Mouse (Mus musculus) spleen, adult 2 months (tissue): ENCODE measurements around the gene Rangrf. TPM values are rescaled to one million over a fixed set of nuclear protein-coding genes. Genes with fewer than 3 reads are reported as not detected.

Source experiments
- DNase-seq, 2 experiments: peaks; one replicate each; pipeline versions ENCODE4 v3.0.0 to v3.0.0-alpha.2; 2012 to 2021; ENCODE audit warnings: low spot score in 2 of 2, low read depth in 1 of 2
- H3K27ac ChIP-seq: fragments of 200-500 bp; 2 replicates; pipeline ENCODE4 v1.5.1; 2012; ENCODE audit warnings: low read length, inconsistent platforms; ENCODE audit not compliant: insufficient read depth
- H3K27me3 ChIP-seq: fragments of 200-500 bp; 2 replicates; pipeline ENCODE4 v1.6.1; 2012; ENCODE audit warnings: mild to moderate bottlenecking, moderate library complexity, low read length, inconsistent platforms; ENCODE audit not compliant: control insufficient read depth, insufficient read depth
- H3K36me3 ChIP-seq: fragments of 200-500 bp; 2 replicates; pipeline ENCODE4 v1.6.1; 2012; ENCODE audit warnings: mild to moderate bottlenecking, low read length, inconsistent platforms; ENCODE audit not compliant: control insufficient read depth, insufficient read depth
- H3K4me1 ChIP-seq: fragments of 200-500 bp; 2 replicates; pipeline ENCODE4 v1.6.1; 2011; ENCODE audit warnings: inconsistent platforms; ENCODE audit not compliant: control insufficient read depth, insufficient read depth, insufficient read length
- H3K4me3 ChIP-seq: fragments of 200-500 bp; 2 replicates; pipeline ENCODE4 v1.5.1; 2011; ENCODE audit warnings: mild to moderate bottlenecking, inconsistent platforms; ENCODE audit not compliant: insufficient read depth, insufficient read length; ENCODE audit errors: extremely low read depth
- CTCF ChIP-seq: fragments of 200-500 bp; IDR thresholded peaks from 2 replicates; pipeline ENCODE4 v1.5.1; 2011; ENCODE audit warnings: mild to moderate bottlenecking, inconsistent platforms; ENCODE audit not compliant: insufficient read depth, insufficient read length, insufficient replicate concordance; ENCODE audit errors: extremely low read depth
- POLR2A ChIP-seq: fragments of 200-500 bp; IDR thresholded peaks from 2 replicates; pipeline ENCODE4 v1.6.1; 2011; ENCODE audit warnings: low read depth, low read length, inconsistent platforms
- WGBS: fragments of 180-500 bp; shearing (Covaris S2); methylation state at CpG from one replicate; pipeline ENCODE4 v1.1.7; 2018; 5-methylcytosine and 5-hydroxymethylcytosine counted together
- polyA plus RNA-seq: library from polyadenylated mRNA; depleted of rRNA; stranded (reverse); fragments of >200 nt; gene quantifications from 2 replicates; pipeline ENCODE4 v1.2.3, GENCODE M21; 2012

Gene Rangrf
- polyA plus RNA-seq, 1 experiment, result 10.1 TPM

DNA sequence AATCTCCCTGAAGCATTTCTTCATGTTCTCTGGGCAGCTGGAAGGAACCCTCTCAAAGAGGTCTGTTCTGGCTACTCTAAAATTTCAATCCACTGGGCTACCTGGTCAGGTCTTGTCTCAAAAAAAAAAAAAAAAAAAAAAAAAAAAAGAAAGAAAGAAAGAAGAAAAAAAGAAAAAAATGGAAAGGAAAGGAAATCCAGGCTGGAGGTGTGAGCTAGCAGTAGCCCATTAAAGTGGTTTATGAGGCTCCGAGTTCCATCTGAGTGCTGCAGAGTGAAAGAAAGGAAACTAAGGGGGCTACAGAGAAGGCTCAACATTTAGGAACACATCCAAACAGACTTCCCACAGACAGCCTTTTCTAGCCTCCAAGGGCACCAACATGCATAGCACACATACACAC, 17.0 kb downstream of the Rangrf start:
- WGBS, result 91% methylated on average over 1 of the region's 1 CpGs
- peaks cover 4% of the 10 kb centered on the region; the same call in 1 of the 2 replicates for H3K4me1 ChIP-seq
- DNase-seq, result no peak
- 0 out of 2 replicates have a peak, but pooled peaks cover 5% of the 10 kb centered on the region for H3K27me3 ChIP-seq
- H3K4me3 ChIP-seq, result no peak overlapping the region
- no peaks in the 10 kb centered on the region for H3K36me3 ChIP-seq
- H3K27ac ChIP-seq, result no peak overlapping the region
- TF ChIP-seq POLR2A, result no peak
- no peak for TF ChIP-seq CTCF

DNA sequence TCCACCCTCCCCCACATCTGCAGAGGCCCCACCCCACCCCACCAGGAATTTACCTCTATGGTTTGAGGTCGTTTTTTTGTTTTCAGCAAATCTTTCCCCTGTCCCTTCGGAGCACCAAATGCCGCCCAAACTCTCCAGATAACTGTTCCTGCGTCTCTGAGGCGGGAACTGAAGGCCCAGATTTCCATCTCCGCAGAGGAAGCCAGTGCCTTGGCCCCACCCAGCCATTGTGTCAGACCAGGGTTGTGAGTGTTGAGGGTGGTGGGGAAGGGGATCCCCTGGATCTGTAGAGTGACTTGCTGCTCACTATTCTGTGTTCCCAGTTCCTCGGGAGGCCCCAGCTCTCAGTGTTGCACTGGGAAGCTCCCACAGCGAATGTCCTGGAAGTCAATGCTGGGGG, 17.7 kb downstream of the Rangrf start, which contains the start of gene Arhgef15:
TSS of gene Arhgef15 (minus strand) at position 173 of the 400 bp plus-strand sequence.
- WGBS, result 82% methylated on average over 8 of the region's 8 CpGs
- no peaks in the 10 kb centered on the region for H3K36me3 ChIP-seq
- peaks cover 4% of the 10 kb centered on the region; the same call in 1 of the 2 replicates for H3K4me1 ChIP-seq
- H3K27ac ChIP-seq, result peak within 1 kb of the TSS; percentile 43; the same call in 1 of the 2 replicates
- peak within 1 kb of the TSS; percentile 16; the same call in 1 of the 2 replicates for H3K4me3 ChIP-seq
- no peak for DNase-seq
- TF ChIP-seq POLR2A (no peak), CTCF (no peak)
- H3K27me3 ChIP-seq, result 0 out of 2 replicates have a peak, but pooled peaks cover 5% of the 10 kb centered on the region

DNA sequence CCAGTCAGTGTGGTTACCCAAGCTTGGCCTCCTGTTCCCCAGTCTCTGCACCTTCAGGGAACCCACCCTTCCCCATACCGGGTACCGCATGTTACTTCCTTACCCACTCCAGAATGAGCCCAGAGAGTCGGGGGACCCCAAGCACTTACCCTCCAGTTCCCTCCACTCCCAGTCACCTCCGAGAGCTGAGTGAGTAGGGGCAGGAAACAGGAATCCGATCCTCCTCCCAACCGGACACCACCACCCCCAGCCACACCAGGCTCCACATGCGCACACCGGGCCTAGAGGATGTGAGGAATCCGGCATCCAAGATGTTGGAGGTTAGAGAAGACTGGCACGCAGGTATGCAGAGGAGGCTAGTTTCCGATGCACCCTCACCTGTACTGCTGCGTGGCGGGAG, 18.3 kb downstream of the Rangrf start:
- WGBS, result 72% methylated on average over 13 of the region's 13 CpGs
- no peak for TF ChIP-seq POLR2A
- TF ChIP-seq CTCF, result no peak
- Histone ChIP-seq H3K4me3 (peak overlapping the region; percentile 16; the same call in 1 of the 2 replicates), H3K4me1 (peaks cover 4% of the 10 kb centered on the region; the same call in 1 of the 2 replicates), H3K36me3 (no peaks in the 10 kb centered on the region), H3K27me3 (0 out of 2 replicates have a peak, but pooled peaks cover 5% of the 10 kb centered on the region), H3K27ac (peak overlapping the region; percentile 43; the same call in 1 of the 2 replicates)
- no peak for DNase-seq

DNA sequence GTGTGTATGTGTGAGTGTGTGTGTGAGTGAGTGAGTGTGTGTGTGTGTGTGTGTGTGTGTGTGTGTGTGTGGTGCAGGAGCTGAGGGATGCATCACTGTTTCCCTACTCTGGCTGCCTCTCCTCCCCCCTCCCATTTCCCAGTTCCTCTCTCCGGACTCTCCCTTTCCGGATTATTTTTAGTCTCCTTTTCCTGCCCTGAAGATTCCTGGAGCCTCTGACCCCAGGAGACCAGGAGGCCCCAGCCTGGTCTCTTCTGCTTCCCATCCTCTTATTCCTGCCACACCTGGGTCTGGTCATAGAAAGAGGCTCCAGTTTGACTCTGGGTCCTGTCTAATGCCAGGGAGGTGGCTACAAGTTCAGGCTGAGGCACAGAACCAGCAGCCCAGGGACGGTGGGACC, 18.9 kb downstream of the Rangrf start:
- no peak for DNase-seq
- Histone ChIP-seq H3K27ac (0 out of 2 replicates have a peak overlapping the region, but pooled peaks have one; percentile 43), H3K36me3 (no peaks in the 10 kb centered on the region), H3K4me3 (peak overlapping the region; percentile 11; the same call in 1 of the 2 replicates), H3K4me1 (peaks cover 4% of the 10 kb centered on the region; the same call in 1 of the 2 replicates), H3K27me3 (peaks cover 5% of the 10 kb centered on the region; the same call in 1 of the 2 replicates)
- WGBS, result 81% methylated on average over 3 of the region's 3 CpGs
- TF ChIP-seq CTCF (no peak), POLR2A (no peak)

DNA sequence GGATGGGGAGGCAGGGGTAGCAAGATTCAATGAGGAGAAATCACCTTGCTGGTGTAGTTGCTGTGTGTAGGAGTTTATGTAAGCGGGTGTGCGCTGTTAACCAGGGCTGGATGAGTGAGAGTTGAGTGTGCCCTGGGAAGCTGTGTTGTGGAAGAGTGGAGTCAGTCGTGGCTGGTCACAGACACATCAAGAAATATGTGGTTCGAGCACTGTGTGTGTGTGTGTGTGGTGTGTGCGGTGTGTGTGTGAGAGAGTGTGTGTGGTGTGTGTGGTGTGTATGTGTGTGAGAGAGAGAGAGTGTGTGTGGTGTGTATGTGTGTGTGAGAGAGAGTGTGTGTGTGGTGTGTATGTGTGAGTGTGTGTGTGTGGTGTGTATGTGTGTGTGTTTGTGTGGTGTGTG, 19.5 kb downstream of the Rangrf start:
- no peak for TF ChIP-seq POLR2A
- no peak for TF ChIP-seq CTCF
- no peak for DNase-seq
- Histone ChIP-seq H3K27ac (no peak overlapping the region), H3K36me3 (no peaks in the 10 kb centered on the region), H3K4me3 (no peak overlapping the region), H3K4me1 (peaks cover 4% of the 10 kb centered on the region; the same call in 1 of the 2 replicates), H3K27me3 (peaks cover 5% of the 10 kb centered on the region; the same call in 1 of the 2 replicates)
- 77% methylated on average over 5 of the region's 5 CpGs for WGBS

DNA sequence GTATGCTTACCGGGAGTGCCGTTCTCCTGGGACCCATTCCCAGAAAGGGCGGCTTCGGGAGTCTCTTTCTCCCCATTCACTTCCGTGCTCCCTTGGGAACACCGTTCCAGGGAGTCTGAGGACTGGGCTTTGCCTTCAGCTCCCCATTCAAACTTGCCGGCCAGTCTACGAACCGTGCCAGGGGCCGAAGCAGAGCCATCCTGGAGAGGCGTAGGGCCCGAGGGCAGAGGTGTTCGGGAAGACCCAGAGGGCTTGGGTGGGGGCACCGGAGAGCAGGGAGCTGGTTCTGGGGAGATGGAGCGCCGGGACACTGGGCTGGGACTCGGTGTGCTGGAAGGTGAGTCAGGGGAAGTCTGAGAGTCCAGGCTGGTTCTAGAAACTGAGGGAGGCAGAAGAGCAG, 20.6 kb downstream of the Rangrf start:
- peak overlapping the region; percentile 6; the same call in 1 of the 2 replicates for H3K4me3 ChIP-seq
- no peaks in the 10 kb centered on the region for H3K36me3 ChIP-seq
- peaks cover 5% of the 10 kb centered on the region; the same call in 1 of the 2 replicates for H3K27me3 ChIP-seq
- peaks cover 4% of the 10 kb centered on the region; the same call in 1 of the 2 replicates for H3K4me1 ChIP-seq
- no peak overlapping the region for H3K27ac ChIP-seq
- 17% methylated on average over 17 of the region's 17 CpGs for WGBS
- no peak for TF ChIP-seq POLR2A
- TF ChIP-seq CTCF, result no peak
- no peak for DNase-seq

DNA sequence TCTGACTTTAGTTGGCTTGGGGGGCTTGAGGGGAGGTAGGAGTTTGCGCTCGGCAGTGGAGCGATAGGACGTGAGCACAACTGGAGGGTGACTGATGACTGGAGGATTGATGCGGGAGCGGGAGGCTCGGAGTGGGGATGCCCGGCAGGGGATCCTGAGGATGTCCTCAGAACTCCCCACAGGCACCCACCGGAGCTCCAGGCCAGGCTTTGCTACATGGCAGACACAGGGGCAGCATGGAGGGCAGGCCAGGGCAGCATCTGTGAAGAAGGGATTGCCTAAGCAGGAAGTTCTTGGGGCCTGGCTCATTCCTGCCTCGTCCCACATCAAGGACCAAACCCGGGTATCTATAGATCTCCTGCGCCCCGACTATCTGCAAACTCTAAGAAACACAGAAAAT, 21.1 kb downstream of the Rangrf start:
- no peaks in the 10 kb centered on the region for H3K36me3 ChIP-seq
- H3K27ac ChIP-seq, result no peak overlapping the region
- peaks cover 5% of the 10 kb centered on the region; the same call in 1 of the 2 replicates for H3K27me3 ChIP-seq
- H3K4me1 ChIP-seq, result peaks cover 4% of the 10 kb centered on the region; the same call in 1 of the 2 replicates
- WGBS, result 67% methylated on average over 13 of the region's 13 CpGs
- DNase-seq, result no peak
- no peak overlapping the region for H3K4me3 ChIP-seq
- TF ChIP-seq POLR2A, result no peak
- no peak for TF ChIP-seq CTCF
